Comparison of ENCODE assay signal across 9 mouse cellular contexts in genomic region chr1:37218386-37218785, GRCm38 (mm10). TPM values are rescaled to one million over a fixed set of nuclear protein-coding genes. Genes with fewer than 3 reads are reported as not detected.
DNase-seq lines count a peak whose midpoint lies in the region; ATAC-seq and TF ChIP-seq lines count a peak whose summit lies in the region.
"Had no signal": no experiment of that assay in that cellular context is flagged by ENCODE, and none has a peak within 500 bp of the region (broad histone marks: within the 10 kb centered on the region; RNA-seq: fewer than 3 reads in every experiment).

No protein-coding gene starts in this region.

- 0 out of 2 replicates have a peak, but pooled peaks cover 6% of the 10 kb centered on the region for H3K4me1 ChIP-seq in intestine, embryonic 15.5 days (replicated peaks)
- no peaks in the 10 kb centered on the region for H3K4me1 ChIP-seq in intestine, postnatal 0 days (replicated peaks; ENCODE audit: control insufficient read depth, insufficient read depth, low read length)

- POLR2A ChIA-PET in Patski (lab: Charles Lee): no interaction called here

- no peaks in the 10 kb centered on the region for H3K27me3 ChIP-seq in intestine, embryonic 15.5 days (replicated peaks)
- H3K27me3 ChIP-seq in intestine, postnatal 0 days (replicated peaks; ENCODE audit: control insufficient read depth, insufficient read depth, low read length): no peaks in the 10 kb centered on the region
- peaks cover 13% of the 10 kb centered on the region for H3K27me3 ChIP-seq in Patski

- no peak for TF ChIP-seq CTCF in intestine, postnatal 0 days (IDR thresholded peaks at IDR 0.05; ENCODE audit: low read depth)
- TF ChIP-seq CTCF in Patski (IDR thresholded peaks at IDR 0.05): no peak

- CTCF ChIA-PET in Patski (lab: Charles Lee): interaction anchor here (1.1 kb wide), 1 partner anchor 12 kb away, joined by 3 read pairs; no protein-coding TSS in a partner anchor

- DNase-seq in Patski (ENCODE audit: low read depth, low spot score): no peak
- DNase-seq in forelimb bud, embryonic 11.5 days (ENCODE audit: low read depth, low spot score): peak; percentile 46
- peak; percentile 89 for DNase-seq in kidney, postnatal 10 days
- DNase-seq in mesoderm, embryonic 11.5 days (ENCODE audit: low read depth, low spot score): peak; percentile 67
- DNase-seq in urinary bladder, postnatal 14 days (ENCODE audit: low spot score): peak; percentile 69
- no peak for DNase-seq in frontal cortex, postnatal 25 days (ENCODE audit: low spot score in 2 of 2)

- H3K36me3 ChIP-seq in intestine, embryonic 15.5 days: no peaks in the 10 kb centered on the region
- H3K36me3 ChIP-seq in intestine, postnatal 0 days (ENCODE audit: control insufficient read depth, insufficient read depth): no peaks in the 10 kb centered on the region
- H3K36me3 ChIP-seq: hindbrain, embryonic 15.5 days had no signal

- H3K9me3 ChIP-seq in intestine, embryonic 15.5 days: no peaks in the 10 kb centered on the region
- H3K9me3 ChIP-seq in intestine, postnatal 0 days (ENCODE audit: control insufficient read depth): no peaks in the 10 kb centered on the region
- H3K9me3 ChIP-seq: hindbrain, embryonic 15.5 days had no signal

- no peak overlapping the region for H3K9ac ChIP-seq in intestine, embryonic 15.5 days
- no peak overlapping the region for H3K9ac ChIP-seq in intestine, postnatal 0 days (ENCODE audit: low read depth, low read length)
- H3K9ac ChIP-seq: hindbrain, embryonic 15.5 days had no signal

- H3K4me2 ChIP-seq in intestine, embryonic 15.5 days (replicated peaks): no peak overlapping the region
- no peak overlapping the region for H3K4me2 ChIP-seq in intestine, postnatal 0 days (replicated peaks; ENCODE audit: low read depth)
- H3K4me2 ChIP-seq: hindbrain, embryonic 15.5 days had no signal

- WGBS in intestine, embryonic 15.5 days: 6% methylated on average over 14 of the region's 14 CpGs
- WGBS in intestine, postnatal 0 days: 5% methylated on average over 14 of the region's 14 CpGs

- H3K27ac ChIP-seq in intestine, embryonic 15.5 days: no peak overlapping the region
- no peak overlapping the region for H3K27ac ChIP-seq in intestine, postnatal 0 days (ENCODE audit: low read depth, low read length)
- H3K27ac ChIP-seq: hindbrain, embryonic 15.5 days had no signal

- H3K4me3 ChIP-seq in intestine, embryonic 15.5 days (replicated peaks): no peak overlapping the region
- no peak overlapping the region for H3K4me3 ChIP-seq in intestine, postnatal 0 days (ENCODE audit: low read depth, low read length)
- H3K4me3 ChIP-seq: hindbrain, embryonic 15.5 days had no signal

- in situ Hi-C loops in Patski (cut with MboI; ENCODE audit: low pct_unique_long_range_greater_than_20kb): no loop called here

- ATAC-seq in intestine, embryonic 15.5 days: peak; percentile 58; the same call in 1 of the 2 replicates
- no peak for ATAC-seq in intestine, postnatal 0 days
- ATAC-seq in Patski: peak; percentile 26

RNA-seq across cellular contexts. Expression of gene Cnga3, which starts 4.2 kb away (rescaled TPM):
- polyA plus RNA-seq in intestine, embryonic 15.5 days (2015; fragmentation: Nextera tagmentation; extraction: Ambion mirVana): 0.08 TPM in 2 replicates
- 0.42 and 0.47 TPM in 2 replicates for polyA plus RNA-seq in intestine, postnatal 0 days (2015; fragmentation: Nextera tagmentation; extraction: Ambion mirVana)
- polyA plus RNA-seq in Patski (2021): not detected
- polyA plus RNA-seq: hindbrain, embryonic 15.5 days had no signal

Comparison
In these comparisons a context has a peak if more than half of its experiments do, and no peak if none do; other contexts are left out.
1. DNase-seq: peak in forelimb bud, embryonic 11.5 days (single experiment), kidney, postnatal 10 days (single experiment), mesoderm, embryonic 11.5 days (single experiment) and urinary bladder, postnatal 14 days (single experiment); none in Patski (single experiment) and frontal cortex, postnatal 25 days (0 of 2).